Mouse (Mus musculus): ENCODE results near the gene Tmem87b.

Tmem87b gene

GRCm38 (mm10) chr2:128806561-128806960 is 11.4 kb upstream of the Tmem87b start:
- Histone ChIP-seq H3K4me3 (replicated peaks; ENCODE audit: low read length) (no peak overlapping the region), H3K4me1 (replicated peaks; ENCODE audit: low read depth, low read length) (no peaks in the 10 kb centered on the region), H3K36me3 (ENCODE audit: insufficient read depth, low read length) (no peaks in the 10 kb centered on the region), H3K9me3 (ENCODE audit: low read length) (no peaks in the 10 kb centered on the region; the same call in 1 of the 2 replicates), H3K27me3 (ENCODE audit: insufficient read depth, low read length) (peaks cover 5% of the 10 kb centered on the region)
- TF ChIP-seq CTCF (conservative IDR thresholded peaks at IDR 0.05; ENCODE audit: low read length) = no peak
- TF ChIP-seq NANOG (IDR thresholded peaks at IDR 0.05; ENCODE audit: borderline replicate concordance, low read length) = no peak
- TF ChIP-seq POU5F1 (IDR thresholded peaks at IDR 0.05; ENCODE audit: borderline replicate concordance, low read length) = no peak

- Histone ChIP-seq H3K36me3 (ENCODE audit: insufficient read depth, low read length) (no peaks in the 10 kb centered on the region), H3K9me3 (ENCODE audit: low read length) (no peaks in the 10 kb centered on the region), H3K27me3 (ENCODE audit: insufficient read depth, low read length) (peaks cover 22% of the 10 kb centered on the region), H3K4me3 (replicated peaks; ENCODE audit: low read length) (0 out of 2 replicates have a peak overlapping the region, but pooled peaks have one; percentile 2), H3K4me1 (replicated peaks; ENCODE audit: low read depth, low read length) (peaks cover 34% of the 10 kb centered on the region)
- no peak for TF ChIP-seq CTCF (conservative IDR thresholded peaks at IDR 0.05; ENCODE audit: low read length)
- TF ChIP-seq NANOG (IDR thresholded peaks at IDR 0.05; ENCODE audit: borderline replicate concordance, low read length) = no peak
- no peak for TF ChIP-seq POU5F1 (IDR thresholded peaks at IDR 0.05; ENCODE audit: borderline replicate concordance, low read length)
These were observed 5.2 kb upstream of the Tmem87b start for GRCm38 (mm10) chr2:128812761-128813160.

GRCm38 (mm10) chr2:128816311-128816710 is 1.6 kb upstream of the Tmem87b start:
- peaks cover 17% of the 10 kb centered on the region for H3K27me3 ChIP-seq (ENCODE audit: insufficient read depth, low read length)
- H3K4me1 ChIP-seq (replicated peaks; ENCODE audit: low read depth, low read length) = peaks cover 46% of the 10 kb centered on the region
- no peaks in the 10 kb centered on the region for H3K9me3 ChIP-seq (ENCODE audit: low read length)
- H3K4me3 ChIP-seq (replicated peaks; ENCODE audit: low read length) = no peak overlapping the region
- TF ChIP-seq POU5F1 (IDR thresholded peaks at IDR 0.05; ENCODE audit: borderline replicate concordance, low read length) = no peak
- TF ChIP-seq NANOG (IDR thresholded peaks at IDR 0.05; ENCODE audit: borderline replicate concordance, low read length) = no peak
- no peak for TF ChIP-seq CTCF (conservative IDR thresholded peaks at IDR 0.05; ENCODE audit: low read length)
- H3K36me3 ChIP-seq (ENCODE audit: insufficient read depth, low read length) = no peaks in the 10 kb centered on the region

GRCm38 (mm10) chr2:128816916-128817315 is 1.0 kb upstream of the Tmem87b start:
- Histone ChIP-seq H3K4me1 (replicated peaks; ENCODE audit: low read depth, low read length) (peaks cover 52% of the 10 kb centered on the region), H3K36me3 (ENCODE audit: insufficient read depth, low read length) (no peaks in the 10 kb centered on the region), H3K4me3 (replicated peaks; ENCODE audit: low read length) (peak overlapping the region; percentile 94), H3K27me3 (ENCODE audit: insufficient read depth, low read length) (peaks cover 17% of the 10 kb centered on the region), H3K9me3 (ENCODE audit: low read length) (no peaks in the 10 kb centered on the region)
- no peak for TF ChIP-seq CTCF (conservative IDR thresholded peaks at IDR 0.05; ENCODE audit: low read length)
- no peak for TF ChIP-seq POU5F1 (IDR thresholded peaks at IDR 0.05; ENCODE audit: borderline replicate concordance, low read length)
- TF ChIP-seq NANOG (IDR thresholded peaks at IDR 0.05; ENCODE audit: borderline replicate concordance, low read length) = no peak

GRCm38 (mm10) chr2:128817387-128817785 is 532 bp upstream of the Tmem87b start:
- Histone ChIP-seq H3K4me1 (replicated peaks; ENCODE audit: low read depth, low read length) (peaks cover 51% of the 10 kb centered on the region), H3K9me3 (ENCODE audit: low read length) (no peaks in the 10 kb centered on the region), H3K27me3 (ENCODE audit: insufficient read depth, low read length) (peaks cover 17% of the 10 kb centered on the region), H3K4me3 (replicated peaks; ENCODE audit: low read length) (peak overlapping the region; percentile 94), H3K36me3 (ENCODE audit: insufficient read depth, low read length) (no peaks in the 10 kb centered on the region)
- TF ChIP-seq NANOG (IDR thresholded peaks at IDR 0.05; ENCODE audit: borderline replicate concordance, low read length) (no peak), POU5F1 (IDR thresholded peaks at IDR 0.05; ENCODE audit: borderline replicate concordance, low read length) (no peak), CTCF (conservative IDR thresholded peaks at IDR 0.05; ENCODE audit: low read length) (peak; percentile 66)

GRCm38 (mm10) chr2:128818956-128819643 is 1.2 kb downstream of the Tmem87b start:
- Histone ChIP-seq H3K27me3 (ENCODE audit: insufficient read depth, low read length) (peaks cover 13% of the 10 kb centered on the region), H3K4me3 (replicated peaks; ENCODE audit: low read length) (peak overlapping the region; percentile 94), H3K9me3 (ENCODE audit: low read length) (no peaks in the 10 kb centered on the region), H3K36me3 (ENCODE audit: insufficient read depth, low read length) (peaks cover 8% of the 10 kb centered on the region), H3K4me1 (replicated peaks; ENCODE audit: low read depth, low read length) (peaks cover 42% of the 10 kb centered on the region)
- TF ChIP-seq CTCF (conservative IDR thresholded peaks at IDR 0.05; ENCODE audit: low read length) (no peak), NANOG (IDR thresholded peaks at IDR 0.05; ENCODE audit: borderline replicate concordance, low read length) (no peak), POU5F1 (IDR thresholded peaks at IDR 0.05; ENCODE audit: borderline replicate concordance, low read length) (no peak)

GRCm38 (mm10) chr2:128820631-128821030 is 2.7 kb downstream of the Tmem87b start:
- Histone ChIP-seq H3K27me3 (ENCODE audit: insufficient read depth, low read length) (0 out of 2 replicates have a peak, but pooled peaks cover 3% of the 10 kb centered on the region), H3K4me1 (replicated peaks; ENCODE audit: low read depth, low read length) (peaks cover 35% of the 10 kb centered on the region), H3K36me3 (ENCODE audit: insufficient read depth, low read length) (peaks cover 18% of the 10 kb centered on the region), H3K9me3 (ENCODE audit: low read length) (no peaks in the 10 kb centered on the region), H3K4me3 (replicated peaks; ENCODE audit: low read length) (no peak overlapping the region)
- TF ChIP-seq POU5F1 (IDR thresholded peaks at IDR 0.05; ENCODE audit: borderline replicate concordance, low read length) = no peak
- TF ChIP-seq NANOG (IDR thresholded peaks at IDR 0.05; ENCODE audit: borderline replicate concordance, low read length) = no peak
- TF ChIP-seq CTCF (conservative IDR thresholded peaks at IDR 0.05; ENCODE audit: low read length) = no peak

- Histone ChIP-seq H3K4me1 (replicated peaks; ENCODE audit: low read depth, low read length) (peaks cover 22% of the 10 kb centered on the region), H3K4me3 (replicated peaks; ENCODE audit: low read length) (no peak overlapping the region), H3K27me3 (ENCODE audit: insufficient read depth, low read length) (no peaks in the 10 kb centered on the region), H3K9me3 (ENCODE audit: low read length) (no peaks in the 10 kb centered on the region), H3K36me3 (ENCODE audit: insufficient read depth, low read length) (peaks cover 38% of the 10 kb centered on the region)
- TF ChIP-seq POU5F1 (IDR thresholded peaks at IDR 0.05; ENCODE audit: borderline replicate concordance, low read length) = no peak
- no peak for TF ChIP-seq NANOG (IDR thresholded peaks at IDR 0.05; ENCODE audit: borderline replicate concordance, low read length)
- no peak for TF ChIP-seq CTCF (conservative IDR thresholded peaks at IDR 0.05; ENCODE audit: low read length)
These were observed 6.0 kb downstream of the Tmem87b start for GRCm38 (mm10) chr2:128823893-128824292.

Data from E14TG2a.4 (cell line).